Mouse (Mus musculus): ENCODE data around the gene Ifi206. TPM values are rescaled to one million over a fixed set of nuclear protein-coding genes. Genes with fewer than 3 reads are reported as not detected.
"Not testable (repeated sequence)": the region's sequence is repeated elsewhere in the genome, so short reads cannot be mapped to it uniquely, and the experiment has no call there.

Gene Ifi206
- polyA plus RNA-seq (2015; fragmentation: Nextera tagmentation; extraction: Ambion mirVana), result 0.15 TPM in 1 of 2 replicates, not detected in the other

- WGBS, result 84% methylated on average over 3 of the region's 3 CpGs
- H3K4me3 ChIP-seq (ENCODE audit: low read length); H3K4me1 ChIP-seq (ENCODE audit: control insufficient read depth, insufficient read depth, low read depth, low read length); H3K36me3 ChIP-seq (ENCODE audit: control insufficient read depth, insufficient read depth, low read length); ATAC-seq; H3K27me3 ChIP-seq (replicated peaks; ENCODE audit: control insufficient read depth, insufficient read depth, low read length); H3K9ac ChIP-seq (ENCODE audit: low read depth, low read length); H3K27ac ChIP-seq (ENCODE audit: low read depth, low read length); H3K4me2 ChIP-seq (ENCODE audit: low read length); H3K9me3 ChIP-seq (ENCODE audit: control insufficient read depth, low read length): not testable (repeated sequence)
Observed at GRCm38 (mm10) chr1:173490812-173491480, at the start of gene Ifi206. Gene Ifi206 (minus strand): TSS chr1:173491041.

- not testable (repeated sequence) for ATAC-seq; H3K9ac ChIP-seq (ENCODE audit: low read depth, low read length); H3K4me3 ChIP-seq (ENCODE audit: low read length); H3K36me3 ChIP-seq (ENCODE audit: control insufficient read depth, insufficient read depth, low read length); H3K9me3 ChIP-seq (ENCODE audit: control insufficient read depth, low read length); H3K27me3 ChIP-seq (replicated peaks; ENCODE audit: control insufficient read depth, insufficient read depth, low read length); H3K4me2 ChIP-seq (ENCODE audit: low read length); H3K27ac ChIP-seq (ENCODE audit: low read depth, low read length); H3K4me1 ChIP-seq (ENCODE audit: control insufficient read depth, insufficient read depth, low read depth, low read length)
- WGBS, result 95% methylated on average over 3 of the region's 3 CpGs
Observed at GRCm38 (mm10) chr1:173535791-173536190, 45.0 kb upstream of the Ifi206 start, which contains the start of gene Ifi214. Gene Ifi214 (minus strand): TSS chr1:173535957.

GRCm38 (mm10) chr1:173521452-173521851 is 30.6 kb upstream of the Ifi206 start:
- Histone ChIP-seq H3K4me1 (ENCODE audit: control insufficient read depth, insufficient read depth, low read depth, low read length) (no peaks in the 10 kb centered on the region), H3K27me3 (replicated peaks; ENCODE audit: control insufficient read depth, insufficient read depth, low read length) (no peaks in the 10 kb centered on the region), H3K36me3 (ENCODE audit: control insufficient read depth, insufficient read depth, low read length) (no peaks in the 10 kb centered on the region), H3K9me3 (ENCODE audit: control insufficient read depth, low read length) (no peaks in the 10 kb centered on the region), H3K27ac (ENCODE audit: low read depth, low read length) (no peak overlapping the region), H3K9ac (ENCODE audit: low read depth, low read length) (no peak overlapping the region), H3K4me2 (ENCODE audit: low read length) (no peak overlapping the region), H3K4me3 (ENCODE audit: low read length) (no peak overlapping the region)
- no peak for ATAC-seq

GRCm38 (mm10) chr1:173510595-173510994 is 19.8 kb upstream of the Ifi206 start:
- not testable (repeated sequence) for H3K4me1 ChIP-seq (ENCODE audit: control insufficient read depth, insufficient read depth, low read depth, low read length); ATAC-seq; H3K27ac ChIP-seq (ENCODE audit: low read depth, low read length); H3K27me3 ChIP-seq (replicated peaks; ENCODE audit: control insufficient read depth, insufficient read depth, low read length); H3K9ac ChIP-seq (ENCODE audit: low read depth, low read length); H3K36me3 ChIP-seq (ENCODE audit: control insufficient read depth, insufficient read depth, low read length); H3K4me2 ChIP-seq (ENCODE audit: low read length); H3K4me3 ChIP-seq (ENCODE audit: low read length); H3K9me3 ChIP-seq (ENCODE audit: control insufficient read depth, low read length)
- WGBS, result 92% methylated on average over 2 of the region's 2 CpGs

- H3K4me2 ChIP-seq (ENCODE audit: low read length); H3K27ac ChIP-seq (ENCODE audit: low read depth, low read length); H3K4me3 ChIP-seq (ENCODE audit: low read length); H3K4me1 ChIP-seq (ENCODE audit: control insufficient read depth, insufficient read depth, low read depth, low read length); H3K27me3 ChIP-seq (replicated peaks; ENCODE audit: control insufficient read depth, insufficient read depth, low read length); H3K9ac ChIP-seq (ENCODE audit: low read depth, low read length); H3K36me3 ChIP-seq (ENCODE audit: control insufficient read depth, insufficient read depth, low read length); ATAC-seq; H3K9me3 ChIP-seq (ENCODE audit: control insufficient read depth, low read length): not testable (repeated sequence)
Observed at GRCm38 (mm10) chr1:173491483-173491882, 642 bp upstream of the Ifi206 start.

GRCm38 (mm10) chr1:173481182-173481574 is 9.7 kb downstream of the Ifi206 start:
- H3K9me3 ChIP-seq (ENCODE audit: control insufficient read depth, low read length); H3K4me1 ChIP-seq (ENCODE audit: control insufficient read depth, insufficient read depth, low read depth, low read length); H3K4me2 ChIP-seq (ENCODE audit: low read length); H3K36me3 ChIP-seq (ENCODE audit: control insufficient read depth, insufficient read depth, low read length); H3K27ac ChIP-seq (ENCODE audit: low read depth, low read length); ATAC-seq; H3K9ac ChIP-seq (ENCODE audit: low read depth, low read length); H3K27me3 ChIP-seq (replicated peaks; ENCODE audit: control insufficient read depth, insufficient read depth, low read length); H3K4me3 ChIP-seq (ENCODE audit: low read length): not testable (repeated sequence)
- 80% methylated on average over 3 of the region's 3 CpGs for WGBS

GRCm38 (mm10) chr1:173480399-173481181 is 10.3 kb downstream of the Ifi206 start:
- not testable (repeated sequence) for H3K9me3 ChIP-seq (ENCODE audit: control insufficient read depth, low read length); H3K27ac ChIP-seq (ENCODE audit: low read depth, low read length); H3K4me1 ChIP-seq (ENCODE audit: control insufficient read depth, insufficient read depth, low read depth, low read length); ATAC-seq; H3K36me3 ChIP-seq (ENCODE audit: control insufficient read depth, insufficient read depth, low read length); H3K4me3 ChIP-seq (ENCODE audit: low read length); H3K27me3 ChIP-seq (replicated peaks; ENCODE audit: control insufficient read depth, insufficient read depth, low read length); H3K4me2 ChIP-seq (ENCODE audit: low read length); H3K9ac ChIP-seq (ENCODE audit: low read depth, low read length)
- WGBS, result 86% methylated on average over 5 of the region's 5 CpGs

GRCm38 (mm10) chr1:173456761-173457160 is 34.1 kb downstream of the Ifi206 start:
- Histone ChIP-seq H3K27me3 (replicated peaks; ENCODE audit: control insufficient read depth, insufficient read depth, low read length) (no peaks in the 10 kb centered on the region), H3K4me3 (ENCODE audit: low read length) (no peak overlapping the region), H3K4me1 (ENCODE audit: control insufficient read depth, insufficient read depth, low read depth, low read length) (no peaks in the 10 kb centered on the region), H3K36me3 (ENCODE audit: control insufficient read depth, insufficient read depth, low read length) (no peaks in the 10 kb centered on the region), H3K9ac (ENCODE audit: low read depth, low read length) (no peak overlapping the region), H3K4me2 (ENCODE audit: low read length) (no peak overlapping the region), H3K9me3 (ENCODE audit: control insufficient read depth, low read length) (no peaks in the 10 kb centered on the region), H3K27ac (ENCODE audit: low read depth, low read length) (no peak overlapping the region)
- WGBS, result 90% methylated on average over 5 of the region's 5 CpGs
- no peak for ATAC-seq

GRCm38 (mm10) chr1:173456139-173456754 is 34.6 kb downstream of the Ifi206 start:
- Histone ChIP-seq H3K4me3 (ENCODE audit: low read length) (no peak overlapping the region), H3K4me2 (ENCODE audit: low read length) (no peak overlapping the region), H3K9ac (ENCODE audit: low read depth, low read length) (no peak overlapping the region), H3K27me3 (replicated peaks; ENCODE audit: control insufficient read depth, insufficient read depth, low read length) (no peaks in the 10 kb centered on the region), H3K9me3 (ENCODE audit: control insufficient read depth, low read length) (no peaks in the 10 kb centered on the region), H3K36me3 (ENCODE audit: control insufficient read depth, insufficient read depth, low read length) (no peaks in the 10 kb centered on the region), H3K4me1 (ENCODE audit: control insufficient read depth, insufficient read depth, low read depth, low read length) (no peaks in the 10 kb centered on the region), H3K27ac (ENCODE audit: low read depth, low read length) (no peak overlapping the region)
- peak; percentile 91 for ATAC-seq
- 56% methylated on average over 7 of the region's 7 CpGs for WGBS
